Mouse (Mus musculus): ENCODE data around the gene Smarcd2.

DNA sequence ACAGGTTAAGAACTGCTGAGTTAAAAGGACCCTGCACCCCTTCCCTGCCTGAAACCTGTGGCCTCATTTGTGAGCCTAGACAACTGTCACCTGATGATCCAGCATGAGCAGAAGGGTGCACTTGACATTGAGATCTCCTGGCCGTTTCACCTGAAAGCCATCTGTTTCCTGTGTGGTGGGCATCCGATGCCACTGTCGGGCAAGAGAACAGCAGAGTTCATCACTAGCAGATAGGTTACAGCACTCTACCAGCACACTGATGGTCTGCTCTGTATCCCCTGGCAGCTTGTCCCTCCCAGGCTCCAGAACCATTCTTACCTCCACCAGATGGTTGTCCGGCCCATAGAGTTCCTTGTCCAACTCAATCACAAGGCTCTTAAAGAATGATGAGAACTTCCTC, 7.2 kb downstream of the Smarcd2 start:
- no peak for TF ChIP-seq POLR2A (IDR thresholded peaks at IDR 0.05; ENCODE audit: low read depth, low read length)
- no peak for TF ChIP-seq CTCF (conservative IDR thresholded peaks at IDR 0.05; ENCODE audit: insufficient read depth, insufficient read length, low read depth, low read length)
